Mouse (Mus musculus): ENCODE results near the gene Serpinh1.

GRCm38 (mm10) chr7:99366716-99367115 is 13.7 kb upstream of the Serpinh1 start:
- TF ChIP-seq CTCF (IDR thresholded peaks at IDR 0.05; ENCODE audit: insufficient read depth, low read depth, low read length): no peak
- TF ChIP-seq POLR2A (IDR thresholded peaks at IDR 0.05; ENCODE audit: insufficient read depth, low read depth, low read length): no peak
